Mouse (Mus musculus) stomach, embryonic 15.5 days (tissue): ENCODE data around the gene Tspan2. TPM values are rescaled to one million over a fixed set of nuclear protein-coding genes. Genes with fewer than 3 reads are reported as not detected.

Source experiments
- ATAC-seq: fragments of 200-750 bp; cut with Nextera tagmentation; 2 replicates; pipeline ENCODE4 v1.8.0; 2017; ENCODE audit warnings: low read depth, moderate number of reproducible peaks, moderate TSS enrichment; ENCODE audit not compliant: insufficient read depth, low FRiP score
- H3K27ac ChIP-seq: fragments of 300-500 bp; sonication (generic); 2 replicates; pipeline ENCODE4 v1.5.1; 2015; ENCODE audit warnings: mild to moderate bottlenecking, inconsistent platforms
- H3K27me3 ChIP-seq: fragments of 300-500 bp; sonication (generic); replicated peaks from 2 replicates; pipeline ENCODE4 v1.6.1; 2015; ENCODE audit warnings: inconsistent platforms
- H3K36me3 ChIP-seq: fragments of 300-500 bp; sonication (generic); 2 replicates; pipeline ENCODE4 v1.6.1; 2015; ENCODE audit warnings: inconsistent platforms
- H3K4me1 ChIP-seq: fragments of 300-500 bp; sonication (generic); 2 replicates; pipeline ENCODE4 v1.6.1; 2015; ENCODE audit warnings: inconsistent platforms
- H3K4me2 ChIP-seq: fragments of 300-500 bp; sonication (generic); 2 replicates; pipeline ENCODE4 v1.6.1; 2015; ENCODE audit warnings: mild to moderate bottlenecking, inconsistent platforms
- H3K4me3 ChIP-seq: fragments of 300-500 bp; sonication (generic); replicated peaks from 2 replicates; pipeline ENCODE4 v1.5.1; 2015; ENCODE audit warnings: inconsistent platforms
- H3K9ac ChIP-seq: fragments of 300-500 bp; sonication (generic); 2 replicates; pipeline ENCODE4 v1.6.1; 2015; ENCODE audit warnings: inconsistent platforms
- H3K9me3 ChIP-seq: fragments of 300-500 bp; sonication (generic); 2 replicates; pipeline ENCODE4 v1.6.1; 2016; ENCODE audit warnings: inconsistent platforms
- WGBS: fragments of 180-500 bp; shearing (Covaris S2); methylation state at CpG from one replicate; pipeline ENCODE4 v1.1.7; 2015; 5-methylcytosine and 5-hydroxymethylcytosine counted together
- polyA plus RNA-seq: library from polyadenylated mRNA; unstranded; fragments of >200 nt; fragmentation: Nextera tagmentation; extraction: Ambion mirVana; gene quantifications from 2 replicates; pipeline ENCODE4 v1.2.1, GENCODE M21; 2015

The Tspan2 gene
- polyA plus RNA-seq, 1 experiment from 2014 or later = 19.2 TPM

DNA sequence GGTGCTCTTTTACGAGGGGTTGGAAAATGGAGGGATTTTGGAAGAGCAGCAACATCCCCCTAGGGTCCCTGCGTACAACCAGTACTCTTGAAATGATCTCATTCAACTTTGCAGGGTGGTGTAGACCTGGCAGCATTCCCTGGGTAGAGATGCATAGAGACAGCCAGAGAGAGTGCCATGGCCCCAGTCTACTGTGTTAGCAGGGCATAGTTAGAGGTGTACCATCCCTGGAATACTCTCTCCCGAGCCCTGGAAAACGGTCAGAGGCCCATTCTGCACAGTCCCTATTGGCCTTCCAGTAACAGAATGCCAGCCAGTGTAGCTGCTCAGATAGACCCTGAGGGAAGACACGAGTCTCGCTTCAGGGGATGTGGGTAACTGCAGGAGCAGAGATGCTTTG, 1.3 kb downstream of the Tspan2 start:
- WGBS = 63% methylated on average over 6 of the region's 6 CpGs
- Histone ChIP-seq H3K4me1 (peaks cover 5% of the 10 kb centered on the region; the same call in 1 of the 2 replicates), H3K4me2 (peak overlapping the region; percentile 94), H3K27me3 (no peaks in the 10 kb centered on the region), H3K9ac (no peak overlapping the region), H3K4me3 (peak overlapping the region; percentile 77), H3K27ac (no peak overlapping the region), H3K36me3 (no peaks in the 10 kb centered on the region), H3K9me3 (no peaks in the 10 kb centered on the region)
- no peak for ATAC-seq

GRCm38 (mm10) chr3:102736436-102736835, 2.1 kb downstream of the Tspan2 start:
- Histone ChIP-seq H3K36me3 (no peaks in the 10 kb centered on the region), H3K9ac (no peak overlapping the region), H3K4me1 (peaks cover 5% of the 10 kb centered on the region; the same call in 1 of the 2 replicates), H3K27ac (no peak overlapping the region), H3K9me3 (no peaks in the 10 kb centered on the region), H3K4me3 (no peak overlapping the region), H3K4me2 (no peak overlapping the region; the same call in none of the 2 replicates), H3K27me3 (no peaks in the 10 kb centered on the region)
- WGBS = 67% methylated on average over 6 of the region's 6 CpGs
- no peak for ATAC-seq

DNA sequence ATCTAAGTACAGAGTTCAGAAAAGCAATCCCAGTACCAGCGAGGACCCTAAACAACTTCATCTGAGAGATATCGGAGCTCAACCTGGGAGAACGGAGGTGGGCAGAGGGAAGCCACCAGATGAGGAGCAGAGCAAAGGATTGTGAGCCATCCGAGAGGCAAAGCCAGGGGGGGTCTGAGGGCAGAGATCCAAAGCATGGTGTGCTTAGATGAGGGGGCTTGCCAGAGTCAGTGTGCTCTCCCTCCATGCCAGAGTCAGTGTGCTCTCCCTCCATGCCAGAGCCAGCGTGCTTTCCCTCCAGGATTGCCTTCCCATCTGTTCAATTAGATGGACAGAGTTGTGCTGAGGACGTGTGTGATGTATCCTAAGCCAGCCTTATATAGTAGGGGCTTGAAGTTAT, 2.8 kb downstream of the Tspan2 start:
- Histone ChIP-seq H3K4me1 (peaks cover 5% of the 10 kb centered on the region; the same call in 1 of the 2 replicates), H3K36me3 (no peaks in the 10 kb centered on the region), H3K4me2 (0 out of 2 replicates have a peak overlapping the region, but pooled peaks have one; percentile 1), H3K27ac (no peak overlapping the region), H3K9me3 (no peaks in the 10 kb centered on the region), H3K4me3 (no peak overlapping the region), H3K27me3 (no peaks in the 10 kb centered on the region), H3K9ac (no peak overlapping the region)
- 78% methylated on average over 6 of the region's 6 CpGs for WGBS
- no peak for ATAC-seq

GRCm38 (mm10) chr3:102738161-102738901, 4.0 kb downstream of the Tspan2 start:
- H3K9ac ChIP-seq = no peak overlapping the region
- H3K4me3 ChIP-seq = no peak overlapping the region
- no peaks in the 10 kb centered on the region for H3K27me3 ChIP-seq
- H3K4me2 ChIP-seq = no peak overlapping the region; the same call in 1 of the 2 replicates
- H3K4me1 ChIP-seq = peaks cover 13% of the 10 kb centered on the region; the same call in 1 of the 2 replicates
- no peak for ATAC-seq
- no peaks in the 10 kb centered on the region for H3K36me3 ChIP-seq
- peak overlapping the region; percentile 40; the same call in 1 of the 2 replicates for H3K27ac ChIP-seq
- no peaks in the 10 kb centered on the region for H3K9me3 ChIP-seq
- WGBS = 60% methylated on average over 10 of the region's 10 CpGs

DNA sequence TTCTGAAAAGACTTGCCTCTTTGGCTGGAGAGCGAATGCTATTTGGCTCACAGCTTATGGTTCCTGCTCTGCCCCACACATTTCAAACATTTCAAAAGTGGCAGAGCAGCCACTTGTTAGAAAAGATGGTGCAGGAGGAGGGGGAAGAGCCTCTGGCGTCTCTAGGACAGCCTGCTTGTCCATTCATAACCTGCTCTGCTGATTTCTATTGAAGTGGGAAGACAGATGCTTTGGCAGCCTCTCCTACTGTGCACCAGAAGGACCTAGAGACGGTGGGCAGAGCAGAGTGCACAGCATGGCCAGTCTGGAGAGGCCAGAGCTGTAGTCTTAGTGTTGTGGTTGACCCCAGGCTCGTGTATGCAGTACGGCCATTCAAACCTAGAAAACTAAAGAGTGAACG, 4.6 kb downstream of the Tspan2 start:
- H3K4me2 ChIP-seq = no peak overlapping the region
- no peak overlapping the region for H3K27ac ChIP-seq
- no peak overlapping the region for H3K4me3 ChIP-seq
- H3K36me3 ChIP-seq = no peaks in the 10 kb centered on the region
- peaks cover 13% of the 10 kb centered on the region; the same call in 1 of the 2 replicates for H3K4me1 ChIP-seq
- H3K9ac ChIP-seq = no peak overlapping the region
- no peak for ATAC-seq
- 83% methylated on average over 6 of the region's 6 CpGs for WGBS
- no peaks in the 10 kb centered on the region for H3K9me3 ChIP-seq
- H3K27me3 ChIP-seq = no peaks in the 10 kb centered on the region

GRCm38 (mm10) chr3:102742725-102743124, 8.4 kb downstream of the Tspan2 start:
- no peak for ATAC-seq

DNA sequence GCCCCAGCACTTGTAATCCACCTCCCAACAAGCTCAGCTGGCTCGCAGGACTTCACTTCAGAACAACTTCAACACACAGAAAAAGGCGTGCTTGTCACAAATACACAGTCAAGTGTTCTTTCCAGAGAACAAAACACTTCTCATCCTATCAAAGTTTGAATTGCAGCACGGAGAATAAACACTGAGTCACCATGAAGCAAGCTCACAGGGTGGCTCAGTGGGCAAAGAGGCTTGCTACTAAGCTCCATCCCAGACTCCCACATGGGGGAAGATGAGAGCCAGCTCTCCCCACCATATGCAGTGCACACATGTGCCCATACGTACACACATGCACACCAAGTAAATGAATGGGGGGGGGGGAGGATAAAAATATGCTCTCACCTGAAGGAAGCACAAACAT, 8.9 kb downstream of the Tspan2 start:
- H3K27ac ChIP-seq = peak overlapping the region; percentile 37; the same call in 1 of the 2 replicates

More at GRCm38 (mm10) chr3:102742725-102743124, 8.4 kb downstream of the Tspan2 start:
- Histone ChIP-seq H3K4me2 (no peak overlapping the region), H3K4me3 (no peak overlapping the region), H3K9me3 (no peaks in the 10 kb centered on the region), H3K4me1 (peaks cover 15% of the 10 kb centered on the region), H3K9ac (no peak overlapping the region), H3K36me3 (no peaks in the 10 kb centered on the region), H3K27me3 (no peaks in the 10 kb centered on the region), H3K27ac (peak overlapping the region; percentile 44; the same call in 1 of the 2 replicates)
- WGBS = 59% methylated on average over 4 of the region's 4 CpGs

DNA sequence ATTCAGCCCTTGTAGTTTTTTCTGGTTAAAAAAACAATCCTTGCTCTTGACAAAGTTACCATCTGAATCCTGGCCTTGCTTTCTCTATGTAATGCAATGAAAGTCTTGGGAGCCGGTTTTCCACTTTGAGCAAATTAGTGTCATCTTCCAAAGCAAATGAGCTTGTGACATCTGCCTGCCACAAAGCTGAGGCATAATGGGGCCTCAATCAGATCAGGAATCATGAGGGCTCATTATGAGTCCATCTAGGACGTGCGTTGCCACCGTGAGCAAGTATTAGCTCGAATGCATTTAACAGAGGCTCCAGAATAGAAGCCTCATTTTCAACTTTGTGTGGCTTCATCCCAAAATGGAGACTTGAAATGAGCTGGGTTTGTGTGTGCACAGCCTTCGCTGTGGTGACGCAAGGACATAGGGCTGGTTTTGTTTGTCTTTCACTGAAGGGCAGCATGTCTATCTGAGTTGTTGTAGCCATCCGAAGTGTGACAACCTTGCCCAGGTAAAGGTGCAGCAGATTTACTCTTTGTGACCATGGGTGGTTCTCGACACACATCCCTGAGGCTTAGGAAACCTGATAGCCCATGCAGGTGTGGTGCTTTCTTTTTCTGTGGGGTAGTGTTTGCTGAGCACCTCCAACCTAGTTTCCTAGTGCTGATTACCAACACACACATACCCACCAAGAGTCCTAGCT, 9.6 kb downstream of the Tspan2 start:
- H3K4me2 ChIP-seq = no peak overlapping the region
- H3K4me1 ChIP-seq = peaks cover 15% of the 10 kb centered on the region
- no peak overlapping the region for H3K9ac ChIP-seq
- no peak; the same call in 1 of the 2 replicates for ATAC-seq
- no peaks in the 10 kb centered on the region for H3K27me3 ChIP-seq
- 78% methylated on average over 9 of the region's 9 CpGs for WGBS
- no peaks in the 10 kb centered on the region for H3K36me3 ChIP-seq
- no peak overlapping the region for H3K4me3 ChIP-seq
- H3K9me3 ChIP-seq = no peaks in the 10 kb centered on the region
- peak overlapping the region; percentile 37; the same call in 1 of the 2 replicates for H3K27ac ChIP-seq

More for the DNA sequence above, 8.9 kb downstream of the Tspan2 start:
- Histone ChIP-seq H3K4me1 (peaks cover 15% of the 10 kb centered on the region), H3K36me3 (no peaks in the 10 kb centered on the region), H3K9me3 (no peaks in the 10 kb centered on the region), H3K4me3 (no peak overlapping the region), H3K27me3 (no peaks in the 10 kb centered on the region), H3K9ac (no peak overlapping the region), H3K4me2 (no peak overlapping the region)
- 0 out of 2 replicates have a peak, but pooled peaks have one; percentile 24 for ATAC-seq
- 49% methylated on average over 4 of the region's 4 CpGs for WGBS

DNA sequence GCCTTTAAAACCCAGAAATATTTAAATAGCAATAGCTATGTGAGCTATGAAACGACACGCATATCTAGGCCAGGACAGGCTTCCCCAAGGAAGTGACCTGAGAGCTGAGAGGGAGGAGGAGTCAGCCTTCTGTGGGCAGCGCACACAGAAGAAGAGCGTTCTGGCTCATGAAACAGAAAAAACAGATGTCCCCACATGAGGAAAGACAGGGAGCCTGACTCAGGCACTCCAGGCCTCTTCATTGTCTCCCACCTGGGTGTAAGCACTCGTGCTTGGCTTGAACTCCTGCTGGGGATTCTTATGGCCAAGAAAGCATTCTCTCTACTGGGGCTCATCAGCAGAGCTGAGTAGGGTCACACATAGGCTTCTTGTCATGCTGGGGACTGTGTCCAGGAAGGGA, 10.3 kb downstream of the Tspan2 start:
- Histone ChIP-seq H3K4me1 (peaks cover 15% of the 10 kb centered on the region), H3K4me2 (no peak overlapping the region), H3K27ac (peak overlapping the region; percentile 35; the same call in 1 of the 2 replicates), H3K27me3 (no peaks in the 10 kb centered on the region), H3K4me3 (no peak overlapping the region), H3K9ac (no peak overlapping the region), H3K9me3 (no peaks in the 10 kb centered on the region), H3K36me3 (no peaks in the 10 kb centered on the region)
- no peak for ATAC-seq
- 29% methylated on average over 5 of the region's 5 CpGs for WGBS

- WGBS = 74% methylated on average over 4 of the region's 4 CpGs
- Histone ChIP-seq H3K27ac (no peak overlapping the region), H3K27me3 (no peaks in the 10 kb centered on the region), H3K4me2 (no peak overlapping the region), H3K36me3 (no peaks in the 10 kb centered on the region), H3K4me3 (no peak overlapping the region), H3K9me3 (no peaks in the 10 kb centered on the region), H3K9ac (no peak overlapping the region), H3K4me1 (peaks cover 15% of the 10 kb centered on the region)
- no peak for ATAC-seq
Observed at GRCm38 (mm10) chr3:102746174-102746573, 11.8 kb downstream of the Tspan2 start.

DNA sequence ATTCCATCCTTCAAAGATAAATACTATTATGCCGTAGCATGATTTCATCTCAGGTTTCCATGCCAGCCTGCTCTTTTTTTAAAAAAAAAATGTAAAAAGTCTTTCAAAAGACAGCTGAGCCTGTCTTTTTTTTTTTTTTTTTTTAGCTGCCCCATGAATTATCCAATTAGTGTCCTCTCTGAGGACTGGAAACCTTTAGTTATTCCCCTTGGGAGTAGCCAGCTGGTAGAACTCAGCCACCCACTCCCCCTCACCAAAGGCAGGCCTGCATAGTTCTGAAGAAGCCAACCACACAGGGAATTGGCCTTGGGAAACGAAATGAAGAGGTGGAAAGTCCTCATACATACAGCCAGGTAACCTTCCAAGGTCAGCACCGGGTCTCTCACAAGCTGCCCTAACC, 13.7 kb downstream of the Tspan2 start:
- H3K27ac ChIP-seq = no peak overlapping the region
- no peak for ATAC-seq
- 58% methylated on average over 3 of the region's 3 CpGs for WGBS

DNA sequence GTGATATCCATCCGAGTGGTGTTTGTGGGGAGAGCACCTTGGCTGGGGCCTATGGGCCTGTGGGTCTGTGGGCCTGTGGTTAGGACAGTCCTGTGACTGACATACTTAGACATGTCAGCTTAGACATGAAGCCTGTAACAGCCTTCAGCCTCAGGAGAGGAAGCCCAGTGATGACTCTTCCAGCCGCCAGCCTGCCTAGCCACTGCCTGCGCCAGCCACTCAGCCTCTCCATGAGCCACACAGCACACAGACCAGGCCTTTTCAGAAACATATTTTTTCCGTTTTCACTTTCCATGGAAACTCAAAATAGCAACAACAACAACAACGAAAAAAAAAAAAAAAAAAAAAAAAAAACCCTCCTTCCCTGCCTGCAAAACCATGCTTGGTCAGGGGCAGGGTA, 14.4 kb downstream of the Tspan2 start:
- no peak overlapping the region for H3K27ac ChIP-seq
- ATAC-seq = no peak

More for the DNA sequence above, 13.7 kb downstream of the Tspan2 start:
- Histone ChIP-seq H3K4me1 (peaks cover 12% of the 10 kb centered on the region), H3K9me3 (no peaks in the 10 kb centered on the region), H3K4me2 (no peak overlapping the region), H3K27me3 (no peaks in the 10 kb centered on the region), H3K36me3 (no peaks in the 10 kb centered on the region), H3K4me3 (no peak overlapping the region), H3K9ac (no peak overlapping the region)

More for the DNA sequence above, 14.4 kb downstream of the Tspan2 start:
- Histone ChIP-seq H3K4me3 (no peak overlapping the region), H3K4me1 (peaks cover 10% of the 10 kb centered on the region), H3K9ac (no peak overlapping the region), H3K4me2 (no peak overlapping the region), H3K27me3 (no peaks in the 10 kb centered on the region), H3K9me3 (no peaks in the 10 kb centered on the region), H3K36me3 (no peaks in the 10 kb centered on the region)
- WGBS = 82% methylated on average over 5 of the region's 5 CpGs
